Mouse (Mus musculus): ENCODE data around the gene Tatdn3. TPM values are rescaled to one million over a fixed set of nuclear protein-coding genes. Genes with fewer than 3 reads are reported as not detected.

The Tatdn3 gene
- polyA plus RNA-seq, 1 experiment from 2014 or later: 13.2 TPM

DNA sequence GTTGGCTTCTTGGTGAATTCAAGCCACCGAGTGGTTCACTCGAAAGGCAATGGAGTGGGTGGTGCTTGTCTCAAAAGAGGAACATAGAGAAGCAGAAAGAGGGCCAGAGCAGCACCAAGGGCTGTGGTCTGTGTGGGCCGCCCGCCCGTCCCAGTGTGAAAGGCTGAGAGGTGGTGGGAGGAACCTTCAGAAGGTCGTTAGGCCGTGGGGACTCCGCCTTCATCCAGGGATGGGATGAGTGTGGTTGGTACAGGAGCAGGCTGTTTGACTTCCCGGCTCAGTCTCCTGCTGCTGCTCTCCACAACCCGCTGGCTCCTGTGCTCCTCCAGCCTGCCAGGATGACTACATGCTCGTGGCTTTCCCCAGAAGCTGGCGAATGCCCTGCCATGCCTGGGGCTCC lies 22.9 kb upstream of the Tatdn3 start:
- H3K4me3 ChIP-seq (replicated peaks; ENCODE audit: low read length): no peak overlapping the region
- H3K4me1 ChIP-seq (replicated peaks; ENCODE audit: control insufficient read depth, insufficient read depth, low read length): no peaks in the 10 kb centered on the region
- no peak overlapping the region for H3K27ac ChIP-seq (ENCODE audit: low read length)
- ATAC-seq: no peak
- no peaks in the 10 kb centered on the region for H3K36me3 ChIP-seq (ENCODE audit: control insufficient read depth, insufficient read depth)
- no peaks in the 10 kb centered on the region for H3K9me3 ChIP-seq (ENCODE audit: control insufficient read depth, low read length)
- H3K27me3 ChIP-seq (replicated peaks; ENCODE audit: control insufficient read depth, insufficient read depth, low read length): no peaks in the 10 kb centered on the region
- no peak overlapping the region for H3K4me2 ChIP-seq (ENCODE audit: low read length)
- no peak overlapping the region for H3K9ac ChIP-seq (replicated peaks; ENCODE audit: low read depth, low read length)
- 75% methylated on average over 12 of the region's 12 CpGs for WGBS

DNA sequence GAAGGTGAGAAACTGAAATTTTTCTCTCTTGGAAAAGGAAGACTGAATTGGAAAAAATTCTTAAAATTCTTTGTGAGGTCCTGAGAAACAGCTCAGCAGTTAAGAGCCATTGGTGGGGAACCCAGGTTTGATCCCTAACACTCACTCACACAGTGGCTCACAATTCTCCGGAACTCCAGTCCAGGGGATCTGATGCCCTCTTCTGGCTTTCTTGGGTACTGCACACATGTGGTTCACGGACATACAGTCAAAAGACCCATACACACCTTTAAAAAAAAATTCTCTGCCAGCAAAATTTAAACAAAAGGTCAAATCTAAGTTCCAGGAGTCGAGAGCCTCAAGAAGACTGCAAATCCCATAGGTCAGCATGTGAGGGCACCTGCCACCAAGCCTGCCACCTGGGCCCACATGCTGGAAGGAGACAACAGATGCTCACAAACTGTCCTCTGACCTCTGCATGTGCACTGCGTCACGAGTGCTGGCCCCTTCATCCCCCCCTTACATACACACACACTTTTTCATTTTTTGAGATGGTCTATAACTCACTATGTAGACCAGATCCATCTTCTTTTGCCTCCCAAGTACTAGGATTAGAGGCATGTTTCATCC lies 22.3 kb upstream of the Tatdn3 start:
- Histone ChIP-seq H3K4me3 (replicated peaks; ENCODE audit: low read length) (no peak overlapping the region), H3K4me2 (ENCODE audit: low read length) (no peak overlapping the region), H3K27me3 (replicated peaks; ENCODE audit: control insufficient read depth, insufficient read depth, low read length) (no peaks in the 10 kb centered on the region), H3K27ac (ENCODE audit: low read length) (no peak overlapping the region), H3K4me1 (replicated peaks; ENCODE audit: control insufficient read depth, insufficient read depth, low read length) (no peaks in the 10 kb centered on the region), H3K36me3 (ENCODE audit: control insufficient read depth, insufficient read depth) (no peaks in the 10 kb centered on the region), H3K9ac (replicated peaks; ENCODE audit: low read depth, low read length) (no peak overlapping the region), H3K9me3 (ENCODE audit: control insufficient read depth, low read length) (no peaks in the 10 kb centered on the region)
- no peak for ATAC-seq
- 71% methylated on average over 5 of the region's 5 CpGs for WGBS

DNA sequence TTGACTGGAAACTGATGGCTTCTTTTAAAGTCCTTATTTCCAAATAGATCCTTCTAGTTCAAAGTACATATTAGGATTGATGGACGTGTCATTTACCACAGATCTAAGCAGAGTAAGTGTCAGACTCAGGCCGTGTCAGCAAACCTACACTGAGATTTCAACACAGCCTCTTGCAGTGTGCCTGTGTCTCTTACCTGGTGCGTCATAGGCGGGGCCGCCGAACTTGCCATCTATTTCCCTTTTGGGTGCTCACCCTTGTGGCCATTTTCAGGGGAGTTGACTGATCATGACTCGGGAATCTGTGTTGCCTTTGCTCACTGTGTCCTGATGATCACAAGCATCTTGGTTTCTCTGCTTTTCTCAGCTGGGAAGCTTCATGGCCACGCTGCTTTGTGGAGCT lies 20.5 kb upstream of the Tatdn3 start:
- Histone ChIP-seq H3K4me3 (replicated peaks; ENCODE audit: low read length) (no peak overlapping the region), H3K4me2 (ENCODE audit: low read length) (no peak overlapping the region), H3K9ac (replicated peaks; ENCODE audit: low read depth, low read length) (no peak overlapping the region), H3K27ac (ENCODE audit: low read length) (no peak overlapping the region), H3K9me3 (ENCODE audit: control insufficient read depth, low read length) (no peaks in the 10 kb centered on the region), H3K36me3 (ENCODE audit: control insufficient read depth, insufficient read depth) (no peaks in the 10 kb centered on the region), H3K4me1 (replicated peaks; ENCODE audit: control insufficient read depth, insufficient read depth, low read length) (no peaks in the 10 kb centered on the region), H3K27me3 (replicated peaks; ENCODE audit: control insufficient read depth, insufficient read depth, low read length) (no peaks in the 10 kb centered on the region)
- ATAC-seq: no peak
- 91% methylated on average over 8 of the region's 8 CpGs for WGBS

DNA sequence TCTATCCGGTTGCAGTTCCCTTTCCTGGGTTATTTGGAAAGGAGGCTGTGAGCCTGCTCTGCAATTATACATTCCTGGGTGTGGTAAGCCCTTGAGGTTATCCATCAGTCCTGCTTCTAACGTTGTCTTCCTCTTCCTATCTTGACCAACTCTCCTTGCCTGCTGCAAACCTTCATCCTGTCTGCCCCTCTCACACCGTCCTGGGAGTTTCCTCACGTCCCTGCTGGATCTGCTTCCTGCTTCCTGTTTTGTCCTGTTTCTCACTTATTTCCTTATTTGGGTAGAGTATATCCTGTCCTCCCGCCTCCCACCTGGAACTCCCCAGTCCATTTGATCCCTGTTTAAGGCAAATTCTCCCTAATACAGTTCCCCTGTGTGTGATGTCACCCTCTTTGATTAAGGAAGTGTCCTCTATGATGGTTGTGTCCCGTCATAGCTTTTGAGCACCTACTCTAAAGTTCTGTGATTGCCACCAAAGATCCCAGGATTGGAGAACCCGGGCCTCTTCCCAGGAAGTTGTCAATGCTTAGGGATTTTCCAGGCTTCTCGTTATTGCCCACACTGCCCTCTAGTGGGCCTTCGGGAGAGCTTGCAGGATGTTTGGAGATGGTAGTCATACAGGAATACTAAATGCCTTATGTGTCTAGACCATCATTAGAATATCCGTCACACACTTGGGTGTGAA lies 12.6 kb upstream of the Tatdn3 start:
- Histone ChIP-seq H3K27me3 (replicated peaks; ENCODE audit: control insufficient read depth, insufficient read depth, low read length) (no peaks in the 10 kb centered on the region), H3K9ac (replicated peaks; ENCODE audit: low read depth, low read length) (no peak overlapping the region), H3K4me3 (replicated peaks; ENCODE audit: low read length) (no peak overlapping the region), H3K4me2 (ENCODE audit: low read length) (no peak overlapping the region), H3K4me1 (replicated peaks; ENCODE audit: control insufficient read depth, insufficient read depth, low read length) (no peaks in the 10 kb centered on the region), H3K9me3 (ENCODE audit: control insufficient read depth, low read length) (no peaks in the 10 kb centered on the region), H3K27ac (ENCODE audit: low read length) (no peak overlapping the region), H3K36me3 (ENCODE audit: control insufficient read depth, insufficient read depth) (0 out of 2 replicates have a peak, but pooled peaks cover 4% of the 10 kb centered on the region)
- 67% methylated on average over 10 of the region's 10 CpGs for WGBS
- 0 out of 2 replicates have a peak, but pooled peaks have one; percentile 15 for ATAC-seq

DNA sequence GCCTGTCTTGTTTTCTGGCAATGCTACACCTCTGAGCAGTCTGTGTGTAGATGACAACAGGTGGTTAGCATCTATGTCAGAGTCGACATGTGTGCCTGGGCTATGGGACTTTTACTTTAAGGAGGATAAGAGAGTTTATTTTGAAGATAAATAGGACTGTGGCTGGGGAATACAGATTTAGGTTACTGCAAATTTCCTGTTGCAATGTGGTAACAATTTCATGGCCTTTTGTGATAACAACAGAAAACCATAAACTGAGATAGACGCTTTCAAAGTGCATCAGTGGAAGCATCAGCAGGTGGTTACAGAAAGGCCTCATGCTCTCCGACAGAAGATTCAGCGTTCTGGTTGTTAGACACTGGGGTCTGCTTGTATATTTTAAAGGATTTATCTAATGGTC lies 10.8 kb upstream of the Tatdn3 start:
- no peak overlapping the region for H3K4me2 ChIP-seq (ENCODE audit: low read length)
- H3K27ac ChIP-seq (ENCODE audit: low read length): no peak overlapping the region
- 90% methylated on average over 4 of the region's 4 CpGs for WGBS
- no peak overlapping the region for H3K9ac ChIP-seq (replicated peaks; ENCODE audit: low read depth, low read length)
- H3K4me3 ChIP-seq (replicated peaks; ENCODE audit: low read length): no peak overlapping the region
- no peaks in the 10 kb centered on the region for H3K27me3 ChIP-seq (replicated peaks; ENCODE audit: control insufficient read depth, insufficient read depth, low read length)
- no peak for ATAC-seq
- no peaks in the 10 kb centered on the region for H3K4me1 ChIP-seq (replicated peaks; ENCODE audit: control insufficient read depth, insufficient read depth, low read length)
- H3K9me3 ChIP-seq (ENCODE audit: control insufficient read depth, low read length): no peaks in the 10 kb centered on the region
- H3K36me3 ChIP-seq (ENCODE audit: control insufficient read depth, insufficient read depth): 0 out of 2 replicates have a peak, but pooled peaks cover 4% of the 10 kb centered on the region

DNA sequence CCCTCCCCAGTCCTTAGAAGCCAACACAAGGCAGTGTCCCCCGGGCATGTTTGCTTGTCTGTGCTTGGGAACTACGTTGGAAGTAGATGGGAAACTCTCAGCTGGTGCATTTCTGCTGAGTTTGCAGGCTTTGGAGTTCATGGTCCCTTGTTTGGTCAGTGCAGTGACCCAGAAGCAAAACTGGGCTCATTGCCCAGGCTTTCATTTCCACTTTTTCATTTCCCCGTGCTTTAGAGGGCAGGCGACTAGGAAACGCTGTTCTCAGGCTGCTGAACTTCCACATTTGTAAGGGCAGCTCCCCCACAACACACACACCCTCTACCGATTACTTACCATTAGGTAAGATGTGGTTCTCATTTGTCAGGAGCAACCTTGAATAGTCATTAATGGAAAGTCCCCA lies 10.3 kb upstream of the Tatdn3 start:
- Histone ChIP-seq H3K27ac (ENCODE audit: low read length) (no peak overlapping the region), H3K9ac (replicated peaks; ENCODE audit: low read depth, low read length) (no peak overlapping the region), H3K9me3 (ENCODE audit: control insufficient read depth, low read length) (no peaks in the 10 kb centered on the region), H3K27me3 (replicated peaks; ENCODE audit: control insufficient read depth, insufficient read depth, low read length) (no peaks in the 10 kb centered on the region), H3K4me1 (replicated peaks; ENCODE audit: control insufficient read depth, insufficient read depth, low read length) (no peaks in the 10 kb centered on the region), H3K36me3 (ENCODE audit: control insufficient read depth, insufficient read depth) (0 out of 2 replicates have a peak, but pooled peaks cover 4% of the 10 kb centered on the region), H3K4me2 (ENCODE audit: low read length) (no peak overlapping the region), H3K4me3 (replicated peaks; ENCODE audit: low read length) (no peak overlapping the region)
- no peak for ATAC-seq
- WGBS: 54% methylated on average over 6 of the region's 6 CpGs

DNA sequence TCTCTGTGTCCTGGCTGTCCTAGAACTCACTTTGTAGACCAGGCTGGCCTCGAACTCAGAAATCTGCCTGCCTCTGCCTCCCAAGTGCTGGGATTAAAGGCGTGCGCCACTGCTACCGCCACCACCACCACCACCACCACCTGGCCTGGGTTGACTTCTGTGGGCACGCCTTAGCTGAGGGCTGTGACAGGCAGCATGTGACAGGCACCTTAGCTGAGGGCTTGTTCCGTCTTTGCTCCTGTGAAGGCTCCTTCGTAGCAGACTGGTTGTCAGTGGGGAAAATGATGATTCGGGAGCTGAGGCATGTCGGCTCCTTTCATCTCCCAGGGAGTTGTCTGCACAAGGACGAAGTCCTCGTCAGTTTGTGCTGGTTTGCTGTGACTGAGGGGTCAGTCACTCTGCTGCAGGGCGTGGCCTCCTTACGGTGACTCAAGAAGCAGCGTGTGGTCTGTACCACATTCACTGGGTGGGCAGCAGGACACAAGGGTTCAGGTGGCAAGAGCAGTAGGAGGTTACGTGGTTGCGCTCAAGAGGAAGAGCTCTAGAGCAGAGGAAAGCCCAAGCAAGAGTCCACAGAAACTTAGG lies 9.7 kb upstream of the Tatdn3 start:
- H3K36me3 ChIP-seq (ENCODE audit: control insufficient read depth, insufficient read depth): 0 out of 2 replicates have a peak, but pooled peaks cover 4% of the 10 kb centered on the region
- H3K27me3 ChIP-seq (replicated peaks; ENCODE audit: control insufficient read depth, insufficient read depth, low read length): no peaks in the 10 kb centered on the region
- H3K4me2 ChIP-seq (ENCODE audit: low read length): no peak overlapping the region
- H3K4me1 ChIP-seq (replicated peaks; ENCODE audit: control insufficient read depth, insufficient read depth, low read length): no peaks in the 10 kb centered on the region
- ATAC-seq: no peak
- H3K27ac ChIP-seq (ENCODE audit: low read length): no peak overlapping the region
- no peak overlapping the region for H3K4me3 ChIP-seq (replicated peaks; ENCODE audit: low read length)
- 93% methylated on average over 16 of the region's 16 CpGs for WGBS
- H3K9me3 ChIP-seq (ENCODE audit: control insufficient read depth, low read length): no peaks in the 10 kb centered on the region
- no peak overlapping the region for H3K9ac ChIP-seq (replicated peaks; ENCODE audit: low read depth, low read length)

DNA sequence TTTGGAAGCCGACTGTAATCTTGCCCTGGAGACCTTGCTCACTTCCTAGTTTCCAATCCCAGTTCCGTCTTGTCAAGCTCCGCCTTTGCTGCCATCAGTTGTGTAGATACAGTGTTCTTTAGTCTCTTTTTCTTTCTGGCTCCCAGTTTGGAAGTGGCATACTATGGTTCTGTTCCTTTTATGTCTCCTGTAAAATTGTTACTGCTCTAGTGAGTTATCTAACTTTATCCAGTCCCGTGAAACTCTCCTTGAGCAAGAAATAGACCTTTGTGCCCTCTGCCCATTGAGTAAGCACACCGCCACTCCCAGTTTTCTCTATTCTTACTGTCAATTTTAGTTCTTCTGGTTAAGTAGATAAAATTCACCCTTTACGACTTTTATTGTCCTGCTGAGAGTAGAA lies 8.9 kb upstream of the Tatdn3 start:
- no peak overlapping the region for H3K4me3 ChIP-seq (replicated peaks; ENCODE audit: low read length)
- no peaks in the 10 kb centered on the region for H3K4me1 ChIP-seq (replicated peaks; ENCODE audit: control insufficient read depth, insufficient read depth, low read length)
- no peaks in the 10 kb centered on the region for H3K27me3 ChIP-seq (replicated peaks; ENCODE audit: control insufficient read depth, insufficient read depth, low read length)
- no peak overlapping the region for H3K27ac ChIP-seq (ENCODE audit: low read length)
- 0 out of 2 replicates have a peak, but pooled peaks cover 2% of the 10 kb centered on the region for H3K36me3 ChIP-seq (ENCODE audit: control insufficient read depth, insufficient read depth)
- no peaks in the 10 kb centered on the region for H3K9me3 ChIP-seq (ENCODE audit: control insufficient read depth, low read length)
- H3K4me2 ChIP-seq (ENCODE audit: low read length): no peak overlapping the region
- 92% methylated on average over 6 of the region's 6 CpGs for WGBS
- ATAC-seq: no peak
- H3K9ac ChIP-seq (replicated peaks; ENCODE audit: low read depth, low read length): no peak overlapping the region

DNA sequence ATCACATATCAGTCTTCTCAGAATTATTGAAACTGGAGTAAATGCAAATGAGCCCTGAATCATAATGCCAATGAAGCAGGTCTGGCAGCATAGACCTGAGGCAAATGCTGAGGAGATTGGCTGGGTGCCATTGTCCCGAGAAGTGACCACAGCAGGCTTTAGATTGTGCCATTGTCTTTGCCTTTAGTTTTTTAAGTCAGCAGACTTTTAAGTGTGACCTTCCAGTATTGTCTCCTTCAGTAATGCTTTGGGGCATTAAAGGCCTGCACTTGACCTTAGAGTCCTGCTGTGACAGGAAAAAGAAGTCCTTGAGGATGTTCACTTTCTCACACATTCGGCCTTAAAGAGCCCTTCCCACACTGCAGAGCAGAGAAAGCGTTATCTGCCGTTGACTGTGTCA lies 7.5 kb upstream of the Tatdn3 start:
- H3K27ac ChIP-seq (ENCODE audit: low read length): no peak overlapping the region
- H3K36me3 ChIP-seq (ENCODE audit: control insufficient read depth, insufficient read depth): 0 out of 2 replicates have a peak, but pooled peaks cover 2% of the 10 kb centered on the region
- no peak overlapping the region for H3K4me3 ChIP-seq (replicated peaks; ENCODE audit: low read length)
- H3K4me1 ChIP-seq (replicated peaks; ENCODE audit: control insufficient read depth, insufficient read depth, low read length): no peaks in the 10 kb centered on the region
- WGBS: 84% methylated on average over 4 of the region's 4 CpGs
- no peaks in the 10 kb centered on the region for H3K9me3 ChIP-seq (ENCODE audit: control insufficient read depth, low read length)
- H3K27me3 ChIP-seq (replicated peaks; ENCODE audit: control insufficient read depth, insufficient read depth, low read length): no peaks in the 10 kb centered on the region
- no peak overlapping the region for H3K9ac ChIP-seq (replicated peaks; ENCODE audit: low read depth, low read length)
- ATAC-seq: no peak
- H3K4me2 ChIP-seq (ENCODE audit: low read length): no peak overlapping the region
